Mouse (Mus musculus): ENCODE data around the gene Cfap74. TPM values are rescaled to one million over a fixed set of nuclear protein-coding genes. Genes with fewer than 3 reads are reported as not detected.

Gene Cfap74
- under 1 TPM; 0.62 to 0.66 TPM for total RNA-seq (2021)
- long read RNA-seq, experiment 1, partial matches to known transcripts, result 0 of 1 reads
- long read RNA-seq, experiment 1, other reads (novel, unspliced or antisense), result 0 of 1 reads
- long read RNA-seq, experiment 2, partial matches to known transcripts, result 0 of 1 reads
- long read RNA-seq, experiment 2, other reads (novel, unspliced or antisense), result 1 of 1 reads

DNA sequence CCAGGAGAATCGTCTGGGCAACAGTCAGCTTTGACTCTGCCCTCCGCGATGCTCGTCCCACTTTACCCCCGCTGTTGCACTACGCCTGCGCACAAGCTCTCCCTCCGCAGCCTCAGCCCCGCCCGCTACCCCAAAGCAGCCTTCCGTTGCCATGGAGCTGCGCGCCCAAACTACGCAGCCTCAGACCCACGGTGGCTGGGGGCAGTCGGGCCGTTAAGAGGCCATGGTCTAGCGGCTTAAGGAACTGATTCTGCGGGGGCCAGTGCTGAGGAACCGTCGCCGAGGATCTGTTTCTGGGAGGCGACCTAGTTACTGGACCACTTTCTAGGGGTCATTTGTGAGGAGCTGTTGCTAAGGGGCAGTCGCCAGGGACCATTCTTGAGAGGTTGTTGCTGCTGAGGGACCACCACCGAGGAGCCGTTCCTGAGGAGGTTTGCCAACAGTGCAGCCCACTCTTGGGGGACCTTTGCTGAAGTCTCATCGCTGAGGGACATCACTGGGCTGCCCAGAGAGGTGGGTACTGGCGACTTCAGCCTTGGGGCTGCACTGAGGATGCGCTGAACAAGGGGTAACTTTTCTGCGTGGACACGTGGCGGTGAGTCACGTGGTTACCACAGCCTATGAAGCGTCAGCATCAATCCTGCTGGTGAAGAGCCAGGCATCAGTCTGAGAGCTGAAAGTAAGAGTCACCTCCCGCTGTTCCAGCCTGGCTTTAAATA is at the start of gene Cfap74:
Cfap74 (plus strand) TSS at position 133 of the 719 bp plus-strand sequence.
- intact Hi-C loops (cut with DNase I; ENCODE audit: low total_unique reads), result no loop called here

DNA sequence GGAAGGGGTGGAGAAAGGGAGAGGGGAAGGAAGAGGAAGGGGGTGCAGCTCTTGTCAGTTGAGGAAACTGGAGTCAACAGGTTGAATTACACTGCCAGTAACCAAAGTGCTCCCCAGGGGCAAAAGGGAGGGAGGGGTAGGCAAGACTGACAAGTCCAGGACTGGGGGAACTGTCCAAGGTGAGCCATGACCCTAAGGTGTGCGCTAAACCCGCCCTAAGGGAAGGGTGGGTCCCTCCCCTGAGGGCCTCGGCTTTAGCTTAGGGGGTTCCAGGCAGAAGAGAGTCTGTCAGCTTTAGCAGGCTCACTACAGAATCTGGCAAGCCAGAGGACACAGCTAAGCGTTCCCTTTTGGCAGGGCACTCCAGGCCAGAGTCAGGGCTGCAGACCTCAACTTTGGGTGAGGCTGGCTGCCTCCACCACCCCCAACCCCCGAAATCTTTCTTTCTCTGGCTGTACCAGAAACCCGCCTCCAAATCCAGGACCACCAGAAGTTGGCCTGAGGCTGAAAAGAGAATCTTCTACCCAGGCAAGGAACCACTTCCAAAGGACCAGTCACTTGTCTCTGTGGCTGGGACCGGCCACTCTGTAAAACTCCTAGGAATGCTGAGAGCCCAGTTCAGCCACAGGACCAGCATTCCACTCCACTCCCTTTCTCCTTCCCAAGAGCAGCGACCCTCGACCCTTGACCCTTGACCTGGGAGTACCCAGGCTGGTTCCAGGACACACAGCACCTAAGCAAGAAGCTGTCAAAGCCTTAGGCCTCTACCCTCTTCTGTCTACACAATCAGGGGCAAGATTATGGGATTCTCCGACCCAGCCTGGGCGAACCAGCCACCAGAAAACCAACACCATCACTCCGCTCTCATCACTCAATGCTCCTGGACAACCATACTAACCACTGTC is 49.2 kb upstream of the Cfap74 start:
- intact Hi-C loops (cut with DNase I; ENCODE audit: low total_unique reads), result no loop called here

More for the DNA sequence above, at the start of gene Cfap74:
- DNase-seq, result peak; percentile 84

DNA sequence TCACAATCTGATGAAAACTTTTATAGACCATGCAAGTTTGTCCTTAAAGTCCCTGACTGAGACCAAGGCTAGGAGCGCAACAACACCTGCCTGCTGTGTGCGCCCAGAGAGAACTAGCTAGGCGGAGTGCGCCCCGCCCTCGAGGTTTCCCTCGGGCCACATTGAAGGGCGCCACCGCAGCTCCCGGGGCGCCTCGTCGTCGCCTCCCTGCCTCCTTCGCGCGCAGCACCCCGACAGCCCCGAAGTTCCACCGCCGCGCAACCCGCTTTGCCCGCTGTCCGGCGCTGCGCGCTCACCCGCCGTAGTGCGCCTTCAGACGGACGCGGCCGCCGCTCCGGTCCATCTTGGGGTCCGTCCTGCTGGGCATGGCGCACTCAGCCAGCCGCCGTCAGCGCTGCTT is 48.1 kb upstream of the Cfap74 start:
- no peak for DNase-seq
- intact Hi-C loops (cut with DNase I; ENCODE audit: low total_unique reads), result no loop called here

More for the DNA sequence above, 49.2 kb upstream of the Cfap74 start:
- no peak for DNase-seq

DNA sequence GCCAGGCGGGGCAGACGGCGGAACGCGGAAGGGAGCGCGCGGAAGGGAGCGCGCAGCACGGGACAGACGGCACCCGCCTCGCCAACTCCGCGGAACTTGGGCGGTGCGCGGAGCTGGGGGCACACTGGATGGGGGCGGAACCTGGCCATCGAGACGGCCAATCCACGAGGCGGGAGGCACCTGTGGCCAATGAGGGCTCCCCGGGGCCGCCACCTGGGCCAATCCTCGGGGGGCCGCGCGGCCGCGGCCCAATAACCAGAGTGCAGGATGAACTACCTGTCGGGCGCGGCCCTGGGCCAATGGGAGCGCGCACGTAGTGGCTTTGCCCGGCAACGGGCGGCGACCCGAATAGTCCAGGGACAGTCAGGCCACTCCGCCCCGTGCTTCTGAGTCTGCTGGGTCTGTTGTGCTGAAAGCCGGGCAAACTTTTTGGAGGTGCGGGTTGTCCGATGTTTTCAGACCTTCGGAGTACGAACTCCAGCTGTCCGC is 47.6 kb upstream of the Cfap74 start, which contains the start of gene Prkcz:
Prkcz (minus strand) TSS at position 59 of the 489 bp plus-strand sequence.
- peak; percentile 67 for DNase-seq
- intact Hi-C loops (cut with DNase I; ENCODE audit: low total_unique reads), result no loop called here

DNA sequence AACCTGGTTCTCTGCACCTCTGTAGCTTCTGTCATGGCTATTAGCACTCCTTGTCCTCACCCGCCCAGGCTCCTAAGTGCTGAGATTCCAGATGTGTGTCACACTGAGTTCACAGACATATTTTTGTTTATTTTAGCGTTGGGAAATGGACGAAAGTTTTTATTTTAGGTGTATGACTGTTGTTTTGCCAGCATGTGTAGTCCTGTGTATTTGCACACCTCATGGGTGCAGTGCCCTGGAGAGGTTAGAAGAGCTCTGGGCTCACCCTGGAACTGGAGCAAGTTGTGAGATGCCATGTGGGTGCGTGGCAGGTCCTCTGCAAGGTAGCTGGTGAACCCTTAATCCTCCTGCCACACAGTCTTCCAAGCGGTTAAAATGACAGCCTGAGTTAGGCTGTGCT is 46.5 kb upstream of the Cfap74 start:
- no peak for DNase-seq
- intact Hi-C loops (cut with DNase I; ENCODE audit: low total_unique reads), result no loop called here

DNA sequence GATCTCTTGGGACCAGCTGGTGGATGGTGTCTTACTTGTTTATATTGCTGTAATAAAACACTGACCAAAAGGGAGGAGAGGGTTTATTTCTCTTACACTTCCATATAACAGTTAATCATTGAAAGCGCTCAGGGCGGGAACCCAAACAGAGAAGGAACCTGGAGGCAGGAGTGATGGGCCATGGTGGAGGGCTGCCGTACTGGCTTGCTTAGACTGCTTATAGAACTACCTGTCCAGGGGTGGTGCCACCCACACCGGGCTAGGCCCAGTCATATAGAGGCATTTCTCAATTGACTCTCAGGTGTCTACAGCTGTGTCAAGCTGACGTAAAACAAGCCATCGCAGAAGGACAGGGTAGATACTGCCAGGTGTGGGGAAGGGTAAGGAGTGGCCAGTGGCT is 42.2 kb upstream of the Cfap74 start:
- DNase-seq, result no peak
- intact Hi-C loops (cut with DNase I; ENCODE audit: low total_unique reads), result no loop called here

DNA sequence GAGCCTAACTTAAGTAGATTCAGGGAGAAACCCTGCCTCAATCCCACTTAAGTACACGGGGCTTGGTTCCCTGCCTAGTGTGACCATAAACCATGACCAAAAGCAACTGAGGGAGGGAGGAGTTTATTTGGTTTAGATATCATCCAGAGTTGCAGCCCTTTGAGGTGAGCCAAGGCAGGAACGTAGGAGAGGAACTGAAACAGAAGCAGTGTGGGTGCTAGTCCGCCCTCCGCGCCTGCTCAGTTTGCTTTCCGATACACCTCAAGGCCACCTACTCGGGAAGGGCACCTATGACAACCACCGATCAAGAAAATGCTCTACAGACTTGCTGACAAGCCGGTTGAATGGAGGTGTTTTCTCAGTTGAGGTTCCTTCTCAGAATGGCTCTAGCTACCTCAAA is 41.3 kb upstream of the Cfap74 start:
- no peak for DNase-seq
- intact Hi-C loops (cut with DNase I; ENCODE audit: low total_unique reads), result no loop called here

DNA sequence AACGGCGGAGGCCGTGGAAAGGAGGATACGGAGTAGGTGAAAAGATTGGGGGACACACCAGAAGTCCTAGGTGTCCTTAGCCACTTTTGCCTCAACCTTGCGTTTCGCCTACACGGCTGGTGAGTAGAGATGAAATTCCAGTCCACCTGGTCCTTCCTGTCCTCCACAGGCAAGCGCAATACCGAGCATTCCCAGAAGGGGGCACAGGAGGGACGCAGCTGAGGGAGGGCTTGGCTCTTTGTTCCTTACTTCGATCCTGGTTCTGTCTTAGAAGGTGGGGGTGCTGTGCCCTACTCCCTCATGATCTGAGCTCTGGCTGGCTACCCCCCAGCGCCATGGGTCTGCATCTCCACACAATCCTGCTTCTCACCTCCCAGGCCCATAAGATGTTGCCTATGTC is 40.3 kb upstream of the Cfap74 start:
- intact Hi-C loops (cut with DNase I; ENCODE audit: low total_unique reads), result no loop called here
- peak; percentile 68 for DNase-seq

DNA sequence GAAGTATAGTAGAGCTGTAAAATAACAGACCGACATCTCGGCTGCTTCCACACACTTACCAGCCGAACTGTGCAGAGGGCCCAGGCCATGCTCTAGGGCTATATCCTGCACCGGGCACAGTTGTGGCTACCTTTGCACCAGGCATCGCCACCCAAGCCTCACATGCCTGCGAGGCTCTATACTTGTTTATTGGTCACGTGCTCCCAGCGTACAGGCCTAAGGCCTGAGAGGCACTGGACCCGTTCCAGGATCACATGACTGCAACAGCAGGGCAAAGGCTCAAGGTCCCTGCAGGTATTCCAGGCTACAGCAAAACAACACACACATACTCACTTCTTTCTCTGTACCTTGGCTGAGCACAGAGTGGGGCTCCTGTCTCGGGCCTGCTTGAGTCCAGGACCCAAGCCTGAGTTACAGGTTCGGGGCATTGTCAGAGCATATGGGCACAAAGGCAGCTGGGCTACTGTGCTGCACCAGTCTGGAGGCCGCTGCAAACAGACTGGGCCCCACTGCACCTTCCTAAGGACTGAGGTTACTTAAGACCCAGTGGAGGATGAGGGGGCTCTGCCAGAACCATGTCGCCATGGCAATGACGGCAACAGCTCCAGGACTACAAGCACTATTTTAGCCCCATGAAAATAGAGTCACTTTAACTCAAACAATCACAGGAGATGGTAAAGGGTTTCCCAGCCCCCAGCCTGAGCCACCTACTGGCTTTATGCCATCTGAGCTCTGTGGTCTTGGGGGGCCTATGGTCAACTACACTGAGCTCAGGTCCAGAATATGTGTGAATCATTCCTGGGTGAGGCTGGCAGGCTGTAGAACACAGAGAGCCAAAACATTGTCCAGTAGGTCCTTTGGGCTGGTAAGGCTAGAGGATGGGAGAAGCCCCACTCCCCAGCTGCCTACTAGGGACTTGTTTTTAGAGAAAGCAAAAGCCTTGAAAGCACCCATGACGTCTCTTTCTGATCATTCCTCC is 38.0 kb upstream of the Cfap74 start:
- DNase-seq, result no peak
- intact Hi-C loops (cut with DNase I; ENCODE audit: low total_unique reads), result no loop called here

DNA sequence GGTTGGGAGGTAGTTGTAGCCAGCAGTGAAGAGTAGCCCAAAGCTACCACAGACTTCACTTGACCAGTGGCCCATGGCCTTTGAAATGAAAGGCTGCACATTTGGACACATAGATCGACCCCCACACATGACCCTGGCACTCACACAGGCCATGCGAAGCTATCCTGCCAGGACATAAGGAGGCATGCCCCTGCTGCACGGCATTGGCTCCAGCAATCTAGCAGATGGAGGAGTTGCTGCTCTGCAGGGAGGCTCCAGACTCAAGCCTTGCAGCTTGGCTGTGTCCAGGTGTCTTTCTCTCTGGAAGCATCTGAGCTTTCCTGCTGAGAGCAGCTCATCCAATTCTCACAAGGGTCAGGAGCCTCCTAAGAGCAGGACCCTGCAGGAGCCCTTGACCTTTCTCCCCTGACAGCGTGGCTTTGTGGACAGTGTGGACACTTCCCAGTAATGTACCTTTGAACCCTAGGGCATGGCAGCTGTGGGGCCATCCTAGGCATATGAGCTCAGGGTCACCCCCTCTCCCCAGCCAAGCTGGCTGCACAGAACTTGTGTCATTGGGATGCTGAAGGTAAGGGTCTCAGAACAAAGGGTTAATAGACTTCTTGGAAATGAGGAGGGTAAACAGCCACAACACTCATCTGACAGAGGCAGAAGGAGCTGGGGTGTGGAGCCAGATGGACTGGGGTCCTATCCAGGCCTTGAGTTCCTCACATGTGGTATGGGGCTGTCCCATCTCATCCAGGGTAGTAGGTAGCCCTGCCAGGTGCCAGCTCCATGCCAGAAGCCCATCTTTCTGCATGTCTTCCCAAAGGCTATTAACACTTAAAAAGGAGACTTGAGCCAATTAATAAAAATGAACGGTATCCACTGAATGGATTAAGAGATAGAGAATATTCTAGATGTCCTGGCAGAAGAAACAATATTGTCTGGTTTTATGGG is 36.9 kb upstream of the Cfap74 start:
- intact Hi-C loops (cut with DNase I; ENCODE audit: low total_unique reads), result no loop called here
- no peak for DNase-seq

DNA sequence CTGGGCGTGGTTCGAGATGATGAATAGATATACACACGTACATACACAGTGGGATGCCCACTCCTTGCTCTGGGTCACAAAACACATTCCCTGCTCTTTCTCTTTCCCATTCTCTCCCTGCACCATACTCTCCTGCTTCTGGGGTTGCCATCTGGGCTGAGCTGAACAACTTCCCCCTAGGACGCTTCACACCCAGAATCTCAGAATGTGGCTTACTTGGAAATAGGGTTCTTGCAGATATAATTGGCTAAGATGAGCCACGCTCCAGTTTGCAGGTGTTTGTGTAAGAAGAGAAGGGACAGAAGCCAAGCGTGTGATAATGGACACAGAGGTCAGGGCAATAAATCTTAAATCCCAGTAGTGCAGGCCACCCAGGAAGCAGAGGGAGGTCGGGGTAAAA is 27.0 kb upstream of the Cfap74 start:
- DNase-seq, result no peak
- intact Hi-C loops (cut with DNase I; ENCODE audit: low total_unique reads), result no loop called here

DNA sequence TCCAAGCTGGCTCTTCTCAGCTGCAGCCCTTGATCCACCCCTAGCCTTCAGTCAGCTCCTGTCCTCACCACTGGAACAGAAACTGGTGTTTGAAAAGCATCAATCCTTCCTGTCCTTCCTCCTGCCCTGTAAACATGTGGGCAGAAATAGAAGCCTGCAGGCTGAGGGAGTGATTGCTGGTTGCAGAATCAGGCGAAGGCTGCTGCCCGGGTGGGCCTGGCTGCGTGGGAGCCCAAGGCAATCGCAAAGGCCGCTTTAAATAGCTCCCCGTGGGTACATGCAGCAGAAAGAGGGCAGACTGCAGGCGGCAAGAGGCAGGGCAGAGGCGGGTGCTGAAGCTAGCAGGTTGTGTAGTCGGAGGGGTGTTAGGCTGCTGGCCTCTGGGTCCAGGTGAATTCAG is 26.2 kb upstream of the Cfap74 start:
- intact Hi-C loops (cut with DNase I; ENCODE audit: low total_unique reads), result no loop called here
- DNase-seq, result no peak

DNA sequence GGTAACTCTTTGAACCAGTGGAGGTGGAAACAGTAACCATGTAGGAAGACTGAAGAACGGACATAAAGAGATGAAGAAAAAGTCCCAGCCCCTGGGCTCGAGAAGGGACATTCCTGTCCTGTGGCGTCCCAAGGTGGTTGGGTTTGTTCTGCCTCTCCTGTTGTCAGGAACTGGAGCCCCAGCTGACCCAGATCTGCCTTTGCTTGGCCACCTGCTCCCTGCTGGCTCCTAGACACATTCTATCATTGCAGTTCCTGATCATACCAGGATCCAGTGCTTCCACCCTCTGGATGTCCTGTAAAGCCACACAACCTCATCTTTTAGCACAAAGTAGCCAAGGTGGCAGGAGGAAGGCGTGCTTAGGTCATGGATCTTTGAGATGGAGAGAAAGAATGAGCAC is 25.7 kb upstream of the Cfap74 start:
- no peak for DNase-seq
- intact Hi-C loops (cut with DNase I; ENCODE audit: low total_unique reads), result no loop called here

DNA sequence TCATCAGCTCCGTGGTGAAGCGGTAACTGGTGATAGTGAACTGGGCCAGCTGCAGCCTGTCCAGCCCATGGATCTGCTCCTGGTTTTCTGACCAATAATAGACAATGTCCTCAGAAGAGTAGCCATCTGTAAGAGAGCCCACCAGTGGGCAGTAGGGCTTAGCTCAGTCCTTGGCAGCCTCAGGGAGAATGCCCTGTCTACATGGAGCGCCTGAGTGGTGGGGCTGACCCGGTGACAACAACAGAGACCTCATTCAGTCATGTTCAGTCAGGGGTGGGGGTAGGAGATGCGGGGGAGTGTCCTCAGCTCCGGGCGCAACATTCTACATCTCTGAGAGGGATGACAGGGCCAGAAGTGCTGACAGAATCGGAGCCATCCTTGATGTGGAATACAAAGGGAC is 21.8 kb upstream of the Cfap74 start:
- intact Hi-C loops (cut with DNase I; ENCODE audit: low total_unique reads), result no loop called here
- no peak for DNase-seq

DNA sequence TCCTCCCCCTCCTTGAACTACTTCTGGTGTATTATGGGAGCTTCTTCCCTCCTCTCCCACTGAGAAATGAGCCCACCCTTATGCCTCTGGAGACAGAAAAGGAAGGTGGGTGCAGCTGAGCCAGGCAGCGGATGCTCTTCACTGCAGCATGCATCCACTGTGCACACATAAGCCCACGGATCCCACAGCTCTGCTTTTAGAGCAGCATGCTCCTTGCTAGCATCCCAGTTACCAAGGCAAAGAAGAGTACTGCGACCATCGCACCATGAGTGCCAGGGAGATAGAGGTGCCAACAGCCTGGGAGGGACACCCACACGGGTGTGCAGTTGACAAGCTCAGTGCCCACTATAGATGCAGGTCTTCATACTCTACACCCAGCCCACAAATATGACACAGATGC is 13.5 kb upstream of the Cfap74 start:
- no peak for DNase-seq
- intact Hi-C loops (cut with DNase I; ENCODE audit: low total_unique reads), result no loop called here

DNA sequence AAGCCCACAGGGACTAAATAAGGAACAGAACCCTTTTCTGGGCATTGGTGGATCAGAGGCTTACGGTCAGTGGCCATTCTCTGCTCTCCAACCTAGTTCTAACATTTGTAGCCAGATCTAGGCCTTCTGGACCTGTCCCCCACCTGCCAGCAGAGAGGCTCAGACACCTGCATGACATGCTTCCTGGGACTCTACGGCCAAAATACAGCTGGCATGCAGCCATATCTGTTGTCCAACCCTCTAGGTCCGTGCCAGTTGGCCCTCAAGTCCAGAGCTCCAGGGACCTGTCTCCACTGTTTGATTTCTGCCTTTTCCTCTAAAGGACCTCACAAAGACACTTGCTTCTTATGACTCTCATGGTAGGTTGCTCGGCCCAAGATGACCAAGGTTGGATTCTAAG is 12.2 kb upstream of the Cfap74 start:
- intact Hi-C loops (cut with DNase I; ENCODE audit: low total_unique reads), result no loop called here
- DNase-seq, result no peak

DNA sequence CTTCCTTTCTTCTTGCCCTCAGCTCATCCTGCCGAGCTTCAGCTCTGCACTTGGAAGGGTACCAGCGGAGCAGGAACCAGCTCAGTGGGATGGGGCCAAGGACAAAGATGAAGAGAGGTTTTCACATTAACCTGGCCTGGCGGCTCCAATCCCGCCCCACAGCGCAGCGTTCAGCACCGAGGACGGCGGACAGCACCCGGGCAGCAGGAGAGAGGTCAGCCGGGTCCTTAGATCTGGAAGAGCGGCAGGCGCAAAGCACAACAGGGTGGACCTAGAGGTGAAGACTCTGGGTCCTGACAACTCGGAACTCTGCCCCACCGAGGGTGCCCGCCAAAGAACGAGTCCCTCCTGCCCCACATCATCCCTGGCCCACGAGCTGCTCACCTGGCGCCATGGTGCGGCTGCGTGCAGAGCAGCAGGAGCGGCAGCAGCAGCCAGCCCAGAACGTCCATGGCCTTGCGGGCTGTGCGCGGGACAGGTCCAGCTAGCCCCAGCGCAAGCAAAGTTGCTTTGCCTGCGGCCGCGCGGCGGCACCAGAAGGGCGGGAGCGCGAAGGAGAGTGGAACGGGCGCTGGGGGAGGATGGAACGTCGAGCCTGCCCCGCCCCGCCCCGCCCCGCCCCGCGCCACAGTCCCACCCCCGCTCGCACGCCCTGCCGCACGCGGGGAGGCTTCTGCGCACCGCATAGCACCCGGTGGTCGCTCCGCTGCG is 11.3 kb upstream of the Cfap74 start, which contains the start of gene Gabrd:
Gabrd (minus strand) TSS at position 602 of the 711 bp plus-strand sequence.
- intact Hi-C loops (cut with DNase I; ENCODE audit: low total_unique reads), result no loop called here
- peak; percentile 58 for DNase-seq

DNA sequence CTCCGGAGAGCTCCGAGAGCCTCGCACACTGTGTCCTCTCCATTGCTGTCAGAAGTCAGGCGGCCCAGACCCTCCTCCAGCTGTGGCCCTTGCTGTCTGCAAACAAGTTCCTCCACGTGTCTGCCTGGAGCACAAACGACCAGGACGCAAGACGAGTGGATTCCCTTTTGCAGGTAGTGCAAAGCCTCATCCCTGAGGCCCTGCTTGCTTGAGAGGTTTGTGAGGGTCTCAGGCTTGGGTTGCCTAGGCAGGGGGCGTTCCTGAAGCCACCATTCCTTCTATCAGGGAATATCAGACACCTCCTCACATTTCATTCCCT is 10.8 kb upstream of the Cfap74 start:
- no peak for DNase-seq
- intact Hi-C loops (cut with DNase I; ENCODE audit: low total_unique reads), result no loop called here
